Mouse (Mus musculus): ENCODE results near the gene Wipi1.
"Not testable (repeated sequence)": the region's sequence is repeated elsewhere in the genome, so short reads cannot be mapped to it uniquely, and the experiment has no call there.

Wipi1 gene

DNA sequence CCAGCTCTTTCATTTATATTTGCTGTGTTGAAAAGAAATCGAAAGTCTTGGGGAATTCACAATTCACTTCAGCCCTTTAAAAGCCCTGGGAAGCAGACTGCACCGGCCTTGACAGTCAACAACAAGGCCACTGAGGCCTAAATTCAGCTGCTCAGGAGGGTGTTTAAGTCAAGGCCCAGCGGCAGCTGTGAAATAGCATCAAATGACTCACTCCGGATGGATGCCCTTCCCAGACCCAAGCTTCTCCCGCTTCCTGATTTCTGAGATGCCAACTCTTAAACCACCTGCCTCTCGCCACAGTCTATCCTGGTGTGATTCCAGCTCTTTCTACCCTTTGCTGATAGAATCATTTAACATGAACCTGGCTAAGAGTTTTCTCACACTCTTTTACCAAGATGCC, 8.6 kb upstream of the Wipi1 start:
- DNase-seq (ENCODE audit: low read depth, low spot score): no peak

DNA sequence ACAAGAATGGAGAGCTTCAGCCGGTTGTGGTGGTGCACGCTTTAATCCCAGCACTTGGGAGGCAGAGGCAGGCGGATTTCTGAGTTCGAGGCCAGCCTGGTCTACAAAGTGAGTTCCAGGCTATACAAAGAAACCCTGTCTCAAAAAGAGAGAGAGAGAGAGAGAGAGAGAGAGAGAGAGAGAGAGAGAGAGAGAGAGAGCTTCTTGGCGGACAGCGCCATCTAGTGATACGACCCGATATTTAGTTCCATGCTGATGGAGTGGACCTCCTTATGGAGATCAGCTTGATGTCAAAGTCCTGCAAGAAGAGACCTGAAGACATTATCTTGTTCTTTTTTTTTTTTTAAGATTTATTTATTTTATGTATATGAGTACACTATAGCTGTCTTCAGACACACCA, 7.3 kb upstream of the Wipi1 start:
- not testable (repeated sequence) for DNase-seq (ENCODE audit: low read depth, low spot score)

DNA sequence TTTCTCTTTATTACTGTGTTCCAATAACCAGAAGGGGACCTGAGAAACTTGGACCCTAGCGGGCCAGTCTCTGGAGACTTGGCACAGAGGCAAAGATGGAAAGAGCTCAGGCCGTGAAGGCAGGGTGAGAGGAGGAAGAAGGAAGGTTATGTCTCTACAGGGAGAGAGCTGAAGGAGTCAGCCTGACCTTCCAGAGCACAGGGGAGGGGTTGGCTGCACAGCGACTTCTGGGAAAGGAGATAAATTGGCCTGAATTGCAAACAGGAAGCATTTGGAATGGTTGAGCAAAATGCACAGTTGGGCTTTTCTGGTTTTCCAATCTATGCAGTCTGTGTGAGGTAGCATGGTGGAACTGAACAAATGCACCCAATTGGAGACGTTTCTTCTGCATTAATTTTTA, 5.0 kb upstream of the Wipi1 start:
- DNase-seq (ENCODE audit: low read depth, low spot score): no peak

DNA sequence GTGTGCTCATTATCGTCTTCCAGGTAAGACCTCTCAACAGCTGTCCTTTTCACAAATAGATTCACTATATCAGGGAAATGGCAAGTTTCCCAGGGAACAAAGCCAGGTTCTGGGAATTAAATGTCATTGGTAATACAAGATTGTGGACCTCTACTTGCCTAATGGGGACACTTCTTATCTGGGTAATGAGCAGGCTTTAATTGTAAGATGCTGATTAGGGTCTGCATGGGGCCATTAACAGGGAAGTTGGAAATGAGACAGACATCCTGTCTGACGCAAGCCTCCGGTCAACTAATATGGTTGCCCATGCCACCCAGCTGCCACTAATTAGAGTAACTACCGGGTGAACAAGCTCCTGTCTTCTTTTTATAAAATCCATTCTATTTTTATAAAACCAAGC, 4.6 kb upstream of the Wipi1 start:
- no peak for DNase-seq (ENCODE audit: low read depth, low spot score)

DNA sequence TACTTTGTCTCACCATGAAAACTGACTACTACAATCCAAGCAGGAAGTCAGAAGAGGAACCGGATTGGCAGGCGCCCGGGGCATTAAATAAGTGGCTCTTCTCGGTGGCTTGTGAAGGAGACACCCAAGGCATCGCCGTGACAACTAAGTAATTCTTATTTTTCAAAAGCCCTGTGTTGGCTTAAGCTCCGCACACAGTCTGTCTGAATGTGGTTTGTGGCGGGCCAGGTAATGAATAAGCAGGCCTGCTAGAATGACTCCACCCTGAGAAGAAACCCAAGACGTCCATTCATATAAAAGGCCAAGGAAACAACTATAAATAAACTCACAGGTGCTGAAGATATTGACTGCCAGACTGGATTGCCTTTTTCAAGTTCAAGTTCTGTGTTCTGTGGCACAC, 3.5 kb upstream of the Wipi1 start:
- DNase-seq (ENCODE audit: low read depth, low spot score): no peak

DNA sequence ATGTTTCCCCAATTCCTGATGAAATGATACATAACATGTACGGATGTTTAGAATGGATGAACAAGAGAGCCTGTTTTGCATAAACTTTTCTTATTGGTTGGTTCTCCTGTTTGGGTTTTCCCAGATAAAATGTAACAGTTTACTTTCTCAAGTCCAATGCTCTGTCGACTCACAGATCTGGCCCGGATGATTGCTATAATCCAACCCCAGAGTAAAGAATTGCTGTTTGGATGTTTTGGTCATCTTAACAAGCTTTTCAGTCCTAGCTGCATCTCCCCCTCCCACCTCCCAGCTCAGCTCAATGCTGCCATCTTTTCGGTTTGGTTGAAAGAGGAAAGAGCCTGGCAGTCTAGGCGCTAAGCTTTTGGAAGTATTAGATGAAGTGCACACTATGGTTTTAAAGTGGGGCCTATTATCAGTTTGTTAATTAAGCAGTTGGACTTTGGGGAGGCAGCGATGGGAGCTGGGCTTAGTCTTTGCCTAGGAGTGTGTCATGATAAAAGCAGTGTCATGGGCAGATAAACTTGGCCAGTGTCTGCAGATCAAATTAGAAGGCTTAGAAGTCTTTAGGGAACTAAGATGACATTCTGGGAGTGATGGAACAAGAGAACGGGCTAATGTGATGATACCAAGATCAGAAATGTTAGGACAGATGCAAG, 1.2 kb upstream of the Wipi1 start:
- DNase-seq (ENCODE audit: low read depth, low spot score): no peak

DNA sequence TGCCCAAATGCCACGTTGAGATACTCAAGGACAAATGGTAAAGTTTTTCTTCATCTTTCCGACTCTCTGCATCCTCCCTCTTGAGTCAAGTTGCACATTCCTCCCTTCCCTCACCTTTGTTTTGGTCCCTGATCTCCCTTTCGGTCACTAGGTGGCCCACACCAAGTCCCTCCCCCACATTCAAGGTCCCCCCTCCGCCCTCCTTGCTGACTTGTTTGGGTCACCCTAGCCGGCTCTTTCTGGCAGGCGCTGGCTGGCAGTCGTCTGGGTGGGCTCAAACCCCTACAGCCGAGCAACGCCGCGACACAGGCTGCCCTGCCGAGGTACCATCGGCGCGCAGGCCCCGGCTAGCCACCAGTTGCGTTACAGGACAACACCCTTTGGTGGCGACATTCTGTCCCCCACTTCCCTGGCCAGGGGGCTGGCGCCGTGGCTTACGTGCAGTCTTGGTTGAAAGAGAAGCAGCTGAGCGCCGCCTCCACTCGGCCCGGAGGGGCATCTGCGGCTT, 918 bp downstream of the Wipi1 start:
- no peak for DNase-seq (ENCODE audit: low read depth, low spot score)

DNA sequence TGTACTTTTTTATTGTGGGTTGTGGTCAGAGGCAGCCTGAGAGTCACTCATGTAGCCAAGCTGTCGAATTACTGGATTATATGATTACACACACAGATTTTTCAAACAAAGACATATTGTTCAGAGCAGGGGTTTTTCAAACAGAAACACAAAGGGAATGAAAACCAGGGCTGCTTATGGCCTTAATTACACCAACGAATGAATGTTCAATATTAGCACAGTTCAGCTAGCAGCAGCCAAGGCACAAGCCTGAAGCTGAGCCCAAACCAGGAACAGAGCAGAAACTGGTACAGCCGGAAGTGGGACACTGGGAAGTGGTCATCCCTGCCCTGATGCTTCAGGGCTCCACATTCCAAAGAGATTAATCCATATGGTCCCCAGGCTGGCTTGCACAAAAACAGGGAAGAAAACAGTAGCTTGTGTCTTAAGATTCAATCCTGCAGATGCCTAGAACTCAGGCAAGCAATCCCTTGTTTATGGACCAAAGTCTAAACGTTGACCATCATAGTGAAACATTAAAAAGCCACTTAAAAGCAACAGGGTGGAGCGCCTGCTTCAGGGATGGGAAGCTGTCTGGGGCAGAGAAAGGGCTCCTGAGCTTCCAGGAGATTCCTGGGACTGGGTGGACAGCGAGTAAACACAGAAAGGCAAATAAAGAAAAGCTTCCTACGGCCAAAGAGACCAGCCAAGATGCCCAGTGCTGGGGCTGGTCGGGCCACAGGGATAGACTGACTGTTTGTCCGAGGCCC, 1.5 kb downstream of the Wipi1 start:
- no peak for DNase-seq (ENCODE audit: low read depth, low spot score)

DNA sequence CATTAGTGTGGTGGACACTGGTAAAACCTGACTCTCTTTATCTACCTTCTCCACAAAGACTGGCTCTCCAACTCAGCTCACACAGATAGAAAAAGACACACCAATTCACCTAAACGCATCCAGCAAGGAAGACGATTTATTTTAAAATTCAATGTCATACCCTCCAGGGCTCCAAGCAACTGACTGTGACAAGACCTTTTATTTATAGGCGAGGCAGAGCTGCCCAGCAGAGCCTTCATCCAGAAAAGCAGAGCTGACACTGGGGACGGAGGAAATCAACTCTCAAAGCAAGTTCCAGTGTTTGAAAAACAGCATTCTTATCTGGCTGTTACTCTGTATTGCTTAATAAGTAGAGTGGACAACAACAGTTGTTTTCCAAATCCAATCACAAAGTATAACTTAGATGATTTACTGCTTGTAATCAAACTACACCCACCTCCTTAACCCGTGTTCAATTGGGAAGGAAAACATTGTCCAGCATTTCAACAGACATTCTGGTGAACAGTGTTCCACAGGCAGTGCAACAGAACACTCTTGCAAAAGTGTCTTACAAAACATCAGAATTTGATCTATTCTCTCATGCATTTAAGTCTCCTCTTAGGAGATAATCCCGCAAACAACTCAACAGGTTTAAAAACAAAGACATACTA, 2.7 kb downstream of the Wipi1 start:
- no peak for DNase-seq (ENCODE audit: low read depth, low spot score)

DNA sequence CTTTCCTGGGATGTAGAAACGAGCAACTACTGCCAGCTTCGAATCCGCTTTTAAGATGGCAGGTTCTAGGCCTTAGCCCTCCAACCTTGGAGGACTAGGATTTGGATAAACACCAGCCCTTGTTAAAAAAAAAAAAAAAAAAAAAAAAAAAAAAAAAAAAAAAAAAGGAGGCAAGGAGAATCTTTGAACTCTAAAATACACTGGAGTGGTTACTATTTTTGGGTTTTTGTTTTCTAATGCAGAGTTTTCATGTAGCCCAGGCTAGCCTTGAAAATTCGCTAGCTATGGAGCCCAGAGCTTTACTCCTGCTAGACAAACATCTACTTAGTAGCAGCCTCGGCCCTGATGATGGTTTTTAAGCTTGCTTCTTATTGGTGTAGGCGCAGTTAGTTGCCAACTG, 4.2 kb downstream of the Wipi1 start:
- no peak for DNase-seq (ENCODE audit: low read depth, low spot score)

DNA sequence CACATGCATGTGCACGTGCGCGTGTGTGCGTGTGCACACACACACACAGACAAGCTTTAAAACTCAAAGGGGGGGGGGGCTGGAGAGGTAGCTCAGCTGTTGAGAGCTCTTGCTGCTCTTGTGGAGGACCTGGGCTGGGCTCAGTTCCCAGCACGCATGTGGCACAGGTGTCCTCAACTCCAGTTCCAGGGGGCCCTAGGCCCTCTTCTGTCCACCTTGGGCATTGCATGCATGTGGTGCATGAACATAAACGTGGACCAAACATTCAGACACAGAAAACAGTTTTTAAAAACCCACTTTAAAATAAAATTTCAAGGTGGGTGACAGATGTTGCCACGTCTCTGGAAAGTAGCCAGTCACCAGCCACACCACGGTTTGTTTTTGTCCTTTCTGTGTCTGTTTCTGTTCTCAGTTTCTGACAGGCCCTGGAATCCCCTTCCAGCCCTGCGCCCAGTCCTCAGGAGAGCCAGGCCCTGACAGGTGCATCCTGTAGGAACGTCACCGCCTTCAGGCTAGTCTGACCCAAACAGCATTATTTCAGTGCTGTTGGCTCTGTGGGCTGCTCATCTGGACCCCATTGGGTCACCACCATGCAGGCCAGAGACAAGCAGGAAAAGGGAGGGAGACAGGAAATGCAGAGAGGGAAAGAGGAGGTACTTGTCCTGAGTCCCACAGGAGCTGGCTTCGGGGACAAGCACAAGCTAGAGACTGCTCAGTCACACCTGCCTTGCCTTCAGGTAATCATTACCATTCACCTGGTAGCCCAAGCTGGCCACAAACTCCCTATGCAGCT, 12.8 kb downstream of the Wipi1 start:
- DNase-seq (ENCODE audit: low read depth, low spot score): no peak

DNA sequence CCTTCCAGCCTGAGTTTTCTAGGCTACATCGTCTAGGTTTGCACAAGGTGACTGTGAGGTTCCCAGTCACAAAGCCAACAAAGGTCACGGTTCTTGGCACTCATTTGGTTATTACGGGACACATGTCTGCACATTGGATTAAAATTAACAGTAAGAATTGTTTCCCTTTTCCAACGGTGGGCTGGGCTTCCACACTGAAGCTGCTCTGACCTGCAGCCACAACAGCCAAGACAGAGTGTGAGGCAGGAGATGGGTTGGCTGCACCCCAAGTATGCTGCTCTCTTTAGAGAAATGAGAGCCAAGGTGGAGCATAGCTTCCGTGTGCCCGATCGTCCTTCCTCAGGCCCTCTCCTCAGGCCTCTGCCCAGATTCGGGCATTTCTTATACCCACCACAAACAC, 17.0 kb downstream of the Wipi1 start:
- no peak for DNase-seq (ENCODE audit: low read depth, low spot score)

DNA sequence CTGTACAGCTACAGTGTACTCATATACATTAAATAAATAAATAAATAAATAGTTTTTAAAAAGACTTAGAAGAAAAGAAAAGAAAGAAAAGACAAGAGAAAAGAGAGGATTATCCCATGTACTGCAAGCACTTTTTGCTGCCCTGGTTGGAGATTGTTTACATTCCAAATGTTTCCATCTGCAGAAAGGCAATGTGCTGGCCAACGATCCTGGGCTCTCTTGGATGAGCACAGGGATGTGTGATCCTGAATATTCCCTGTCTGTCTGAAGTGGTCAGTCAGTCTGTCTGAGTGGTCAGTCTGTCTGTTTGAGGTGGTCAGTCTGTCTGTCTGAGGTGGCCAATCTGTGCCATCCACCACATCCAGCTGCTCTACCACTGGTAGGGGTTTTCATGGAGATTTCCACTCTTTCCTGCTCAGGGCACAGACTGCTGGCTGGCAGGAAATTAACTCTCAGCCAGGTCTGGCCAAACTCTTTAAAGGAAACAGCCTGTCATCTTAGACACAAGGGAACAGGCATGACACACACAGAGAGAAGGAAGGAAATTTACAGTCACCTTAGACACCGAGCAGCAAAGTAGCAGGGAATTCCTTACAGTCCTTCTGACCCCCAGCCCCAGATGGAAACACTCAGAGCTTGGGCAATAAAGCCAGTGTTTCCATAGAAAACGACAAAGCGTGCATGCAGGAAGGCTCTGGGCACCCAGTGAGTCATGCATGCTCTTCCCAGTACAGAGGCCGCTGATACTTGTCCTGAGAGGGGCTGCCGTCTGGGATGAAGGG, 18.4 kb downstream of the Wipi1 start:
- DNase-seq (ENCODE audit: low read depth, low spot score): no peak

DNA sequence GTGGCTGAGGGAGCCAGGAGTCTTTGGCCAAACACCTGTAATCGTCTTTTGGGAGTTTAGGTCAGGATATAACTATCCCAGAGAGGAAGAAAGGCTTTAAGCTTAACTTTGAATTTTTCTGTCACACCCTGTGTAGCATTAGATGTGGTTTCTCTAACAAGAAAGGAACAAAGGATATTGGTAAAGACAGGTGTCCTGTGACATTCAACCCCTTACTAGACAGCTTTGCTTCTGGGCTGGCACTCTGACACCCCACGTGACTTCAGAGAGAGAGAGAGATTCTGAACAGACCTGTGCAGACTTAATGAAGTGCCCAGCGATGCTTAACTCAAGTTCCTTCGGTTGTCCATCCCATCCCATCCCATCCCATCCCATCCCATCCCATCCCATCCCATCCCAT, 20.3 kb downstream of the Wipi1 start:
- no peak for DNase-seq (ENCODE audit: low read depth, low spot score)

DNA sequence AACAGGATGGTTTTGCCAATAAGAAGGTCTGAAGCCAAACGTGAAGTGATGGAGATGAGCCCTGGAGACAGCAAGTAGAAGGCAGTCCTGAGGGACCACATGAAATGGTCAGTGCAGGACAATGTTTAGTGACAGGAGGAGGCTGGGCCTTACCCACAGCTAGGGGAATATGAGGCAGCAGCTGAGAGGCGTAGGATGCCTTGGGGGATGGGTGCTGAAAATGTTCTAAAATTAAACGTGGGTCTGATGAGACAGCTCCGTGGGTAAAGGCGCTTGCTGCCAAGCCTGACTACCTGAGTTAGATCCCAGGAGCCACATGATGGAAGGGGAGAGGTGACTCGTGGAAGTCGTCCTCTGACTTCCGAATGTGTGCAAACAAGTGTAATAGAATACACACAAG, 21.8 kb downstream of the Wipi1 start:
- no peak for DNase-seq (ENCODE audit: low read depth, low spot score)

DNA sequence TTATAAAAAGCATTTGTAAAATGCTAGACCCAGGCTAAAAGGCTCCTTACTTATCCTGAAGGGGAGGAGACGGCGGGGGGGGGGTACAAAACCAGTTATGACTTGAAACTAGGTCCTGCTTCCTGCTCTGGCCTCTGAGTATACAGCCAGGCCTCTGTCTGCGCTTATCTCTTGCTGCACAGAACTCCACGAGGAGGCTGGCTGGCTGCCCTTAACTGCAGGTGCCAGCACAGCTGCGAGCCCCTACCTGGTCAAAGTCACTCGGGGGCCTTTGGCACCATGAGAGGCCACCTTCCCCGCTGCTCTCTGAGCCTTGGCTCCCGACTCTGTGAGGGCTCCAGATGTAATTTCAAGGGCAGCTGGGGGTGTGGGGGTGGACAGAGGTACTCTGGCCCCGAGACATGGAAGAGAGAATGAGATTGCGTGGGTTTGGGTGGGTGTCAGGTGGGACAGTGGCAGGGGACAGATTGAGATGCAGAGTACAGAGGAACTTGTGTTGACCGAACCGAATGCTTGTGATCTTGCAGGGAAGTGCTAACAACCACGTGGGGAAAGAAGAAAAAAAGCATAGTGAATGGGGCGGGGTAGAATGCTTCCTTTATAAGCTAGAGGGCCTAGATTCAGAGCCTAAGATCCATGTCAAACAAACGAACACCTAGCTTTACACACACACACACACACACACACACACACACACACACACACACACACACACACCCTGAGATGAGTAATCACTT, 24.0 kb downstream of the Wipi1 start:
- no peak for DNase-seq (ENCODE audit: low read depth, low spot score)

DNA sequence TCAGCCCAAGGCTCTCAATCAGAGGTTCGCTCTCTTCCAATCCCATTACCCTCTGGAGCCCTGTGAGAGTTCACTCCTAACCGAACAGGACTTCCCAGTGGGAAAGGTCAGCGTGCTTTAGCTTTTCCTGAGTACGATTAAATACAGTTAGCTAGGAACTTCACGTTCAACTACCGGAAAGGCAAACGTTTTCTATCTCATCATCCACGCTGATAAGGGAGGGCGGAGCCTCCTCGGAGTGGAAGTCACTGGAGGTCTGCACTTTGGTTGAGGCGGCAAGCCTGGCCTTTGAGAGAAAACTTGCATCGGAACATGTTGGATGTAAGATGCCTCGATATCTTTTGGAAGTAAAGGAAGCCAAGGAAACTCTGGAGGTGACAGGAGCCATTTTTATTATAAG, 24.7 kb downstream of the Wipi1 start:
- DNase-seq (ENCODE audit: low read depth, low spot score): no peak

DNA sequence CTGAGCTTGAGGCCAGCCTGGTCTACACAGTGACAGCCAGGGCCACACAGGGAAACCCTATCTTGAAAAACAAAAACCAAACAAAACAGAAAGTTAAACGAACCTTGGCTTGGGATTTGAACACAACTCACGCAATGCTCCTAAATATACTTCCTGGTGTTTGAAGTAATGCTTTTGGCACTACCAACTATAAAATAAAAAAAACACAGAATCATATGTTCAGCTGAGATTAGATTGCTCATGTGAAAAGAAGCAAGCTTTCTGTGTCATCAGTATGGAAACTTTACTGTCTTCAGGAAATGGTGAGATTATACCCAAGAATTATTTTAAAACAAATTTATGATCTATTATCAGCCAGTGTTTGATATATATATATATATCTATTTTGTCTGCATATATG, 25.3 kb downstream of the Wipi1 start:
- DNase-seq (ENCODE audit: low read depth, low spot score): no peak

DNA sequence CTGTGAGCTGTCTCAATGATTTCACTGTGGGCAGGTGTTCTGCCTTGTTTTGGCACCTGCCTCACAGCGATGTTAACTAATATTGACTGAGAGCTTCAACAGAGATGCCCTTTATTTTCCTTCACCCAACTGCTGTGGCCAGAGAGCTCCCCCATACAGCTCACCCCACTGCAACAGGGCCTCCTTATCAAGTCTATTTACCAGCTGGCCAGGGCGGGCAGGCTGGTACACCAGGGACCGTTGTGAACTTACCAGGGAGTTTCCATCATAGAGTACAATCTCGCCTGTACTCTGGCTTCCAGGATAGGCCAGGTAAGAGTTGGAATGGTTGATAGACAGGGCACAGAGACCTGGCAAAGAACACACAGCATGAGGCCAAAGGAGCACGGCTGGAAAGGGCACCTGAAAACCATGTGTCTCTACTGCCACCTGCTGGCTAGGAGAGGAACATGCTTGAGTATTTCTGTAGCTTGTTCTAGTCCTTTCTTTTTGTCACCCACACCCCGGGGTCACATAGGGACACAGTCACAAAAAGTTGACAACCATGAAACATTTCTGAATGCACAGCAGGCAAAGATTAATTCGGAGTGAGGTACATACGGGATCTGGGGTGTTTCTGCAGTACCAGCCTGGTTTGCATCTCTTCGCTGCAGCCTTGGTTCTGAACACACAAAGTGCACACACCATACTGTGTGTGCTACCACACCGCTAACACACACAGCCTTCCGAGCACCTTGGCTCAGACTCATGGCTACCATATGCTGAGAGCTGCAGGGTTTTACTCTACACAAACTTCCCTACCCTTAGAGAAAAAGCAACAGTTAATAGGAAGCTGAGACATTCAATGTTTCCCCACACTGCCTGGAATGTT, 26.7 kb downstream of the Wipi1 start:
- DNase-seq (ENCODE audit: low read depth, low spot score): peak; percentile 62

DNA sequence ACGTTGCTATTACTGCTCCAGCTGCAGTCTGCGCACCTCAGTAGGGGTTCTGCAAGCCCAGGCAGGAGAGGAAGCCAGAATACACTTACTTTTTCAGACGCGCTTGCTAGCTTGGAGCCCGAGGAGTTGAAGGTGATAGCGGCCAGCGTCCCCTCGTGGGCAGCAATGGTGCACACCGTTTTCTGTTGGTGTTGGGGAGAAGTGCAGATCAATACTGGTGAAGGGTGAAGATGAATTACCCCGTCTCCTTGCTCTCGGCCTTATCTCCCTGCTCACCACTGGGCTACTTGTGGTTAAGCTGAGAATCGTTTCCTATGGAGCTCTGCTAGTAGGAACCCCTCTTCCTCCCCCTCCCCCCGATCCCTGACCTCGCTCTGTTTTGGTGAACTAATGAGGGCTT, 27.8 kb downstream of the Wipi1 start:
- DNase-seq (ENCODE audit: low read depth, low spot score): no peak

Measured in WW6 (cell line).